Mouse (Mus musculus) heart, embryonic 12.5 days (tissue): ENCODE data around the gene Map4k3. TPM values are rescaled to one million over a fixed set of nuclear protein-coding genes. Genes with fewer than 3 reads are reported as not detected.

Source experiments
- ATAC-seq: fragments of 200-750 bp; cut with Nextera tagmentation; 2 replicates; pipeline ENCODE4 v1.8.0; 2017; ENCODE audit warnings: moderate TSS enrichment, moderate library complexity; ENCODE audit not compliant: insufficient number of reproducible peaks, low FRiP score
- H3K27ac ChIP-seq: fragments of 300-500 bp; sonication (generic); 2 replicates; pipeline ENCODE4 v1.5.1; 2016; ENCODE audit warnings: mild to moderate bottlenecking, moderate library complexity; ENCODE audit not compliant: poor library complexity, severe bottlenecking
- H3K27me3 ChIP-seq: fragments of 300-500 bp; sonication (generic); replicated peaks from 2 replicates; pipeline ENCODE4 v1.6.1; 2016; ENCODE audit warnings: mild to moderate bottlenecking, moderate library complexity
- H3K36me3 ChIP-seq: fragments of 300-500 bp; sonication (generic); 2 replicates; pipeline ENCODE4 v1.6.1; 2016; ENCODE audit warnings: mild to moderate bottlenecking, moderate library complexity
- H3K4me1 ChIP-seq: fragments of 300-500 bp; sonication (generic); replicated peaks from 2 replicates; pipeline ENCODE4 v1.6.1; 2016; ENCODE audit warnings: mild to moderate bottlenecking
- H3K4me2 ChIP-seq: fragments of 300-500 bp; sonication (generic); 2 replicates; pipeline ENCODE4 v1.6.1; 2016; ENCODE audit warnings: mild to moderate bottlenecking, moderate library complexity
- H3K4me3 ChIP-seq: fragments of 300-500 bp; sonication (generic); 2 replicates; pipeline ENCODE4 v1.5.1; 2016; ENCODE audit warnings: mild to moderate bottlenecking
- H3K9ac ChIP-seq: fragments of 300-500 bp; sonication (generic); 2 replicates; pipeline ENCODE4 v1.6.1; 2016; ENCODE audit warnings: mild to moderate bottlenecking, moderate library complexity
- H3K9me3 ChIP-seq: fragments of 300-500 bp; sonication (generic); replicated peaks from 2 replicates; pipeline ENCODE4 v1.6.1; 2016; ENCODE audit warnings: mild to moderate bottlenecking, moderate library complexity
- WGBS: fragments of 180-500 bp; shearing (Covaris S2); methylation state at CpG from one replicate; pipeline ENCODE4 v1.1.7; 2016; 5-methylcytosine and 5-hydroxymethylcytosine counted together
- polyA plus RNA-seq: library from polyadenylated mRNA; unstranded; fragments of >200 nt; fragmentation: Nextera tagmentation; extraction: Ambion mirVana; gene quantifications from 2 replicates; pipeline ENCODE4 v1.2.1, GENCODE M21; 2016

The Map4k3 gene
- polyA plus RNA-seq, 1 experiment from 2014 or later = 25.8 TPM

GRCm38 (mm10) chr17:80632354-80632753, 95.9 kb downstream of the Map4k3 start:
- Histone ChIP-seq H3K27ac (no peak overlapping the region), H3K9me3 (no peaks in the 10 kb centered on the region), H3K4me1 (no peaks in the 10 kb centered on the region), H3K4me2 (no peak overlapping the region), H3K4me3 (no peak overlapping the region), H3K36me3 (peaks cover 53% of the 10 kb centered on the region), H3K9ac (no peak overlapping the region), H3K27me3 (no peaks in the 10 kb centered on the region)
- 93% methylated on average over 4 of the region's 4 CpGs for WGBS
- ATAC-seq = no peak

GRCm38 (mm10) chr17:80631028-80631427, 97.3 kb downstream of the Map4k3 start:
- no peaks in the 10 kb centered on the region for H3K4me1 ChIP-seq
- no peak overlapping the region for H3K4me2 ChIP-seq
- H3K27me3 ChIP-seq = no peaks in the 10 kb centered on the region
- H3K4me3 ChIP-seq = no peak overlapping the region
- no peak for ATAC-seq
- 91% methylated on average over 3 of the region's 3 CpGs for WGBS
- no peak overlapping the region for H3K27ac ChIP-seq
- H3K36me3 ChIP-seq = peaks cover 53% of the 10 kb centered on the region
- no peaks in the 10 kb centered on the region for H3K9me3 ChIP-seq
- H3K9ac ChIP-seq = no peak overlapping the region

DNA sequence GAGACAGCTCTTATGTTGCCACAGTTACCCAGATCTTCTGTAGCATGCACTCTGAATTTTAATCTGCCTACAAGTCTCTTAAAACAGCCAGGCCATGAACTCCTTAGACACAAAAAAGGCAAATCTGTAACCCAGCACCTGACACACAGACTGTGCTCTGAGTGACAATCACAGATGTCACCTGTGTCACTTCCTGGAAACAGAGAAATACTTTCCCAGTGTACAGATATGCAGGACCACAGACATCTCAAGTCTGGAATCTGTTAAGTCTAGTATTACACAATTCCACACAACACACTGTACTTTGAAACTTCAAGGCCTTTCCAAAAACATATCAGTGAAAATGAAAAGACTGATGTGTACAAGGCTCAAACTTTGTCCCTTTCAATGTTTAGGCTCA, 103.3 kb downstream of the Map4k3 start:
- H3K4me3 ChIP-seq = no peak overlapping the region
- no peak for ATAC-seq
- peaks cover 5% of the 10 kb centered on the region; the same call in 1 of the 2 replicates for H3K4me1 ChIP-seq
- H3K4me2 ChIP-seq = no peak overlapping the region
- H3K27ac ChIP-seq = peak overlapping the region; percentile 15; the same call in 1 of the 2 replicates
- no peak overlapping the region for H3K9ac ChIP-seq
- peaks cover 16% of the 10 kb centered on the region for H3K36me3 ChIP-seq
- no peaks in the 10 kb centered on the region for H3K27me3 ChIP-seq
- no peaks in the 10 kb centered on the region for H3K9me3 ChIP-seq

DNA sequence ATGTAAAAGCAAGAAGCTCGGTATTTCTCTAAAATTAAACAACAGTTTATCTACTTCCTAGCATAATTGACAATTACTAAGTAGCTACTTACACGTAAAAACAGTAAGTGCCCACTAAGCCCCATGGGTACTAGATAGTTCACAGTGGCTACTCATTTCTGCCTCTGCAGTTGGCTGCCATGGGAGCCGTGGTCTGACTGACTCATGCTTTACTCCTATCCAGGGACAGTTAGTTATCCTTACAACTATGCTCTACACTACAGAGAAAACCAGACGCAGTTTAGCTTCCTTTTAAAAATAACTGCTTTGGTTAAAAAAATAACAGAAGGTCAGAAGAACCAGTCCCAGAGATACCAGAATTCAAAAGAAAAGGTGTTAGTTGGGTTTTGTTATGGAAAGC, 106.6 kb downstream of the Map4k3 start:
- Histone ChIP-seq H3K9ac (no peak overlapping the region), H3K27me3 (no peaks in the 10 kb centered on the region), H3K4me3 (no peak overlapping the region), H3K4me2 (no peak overlapping the region), H3K36me3 (peaks cover 26% of the 10 kb centered on the region), H3K4me1 (peaks cover 12% of the 10 kb centered on the region), H3K27ac (no peak overlapping the region), H3K9me3 (no peaks in the 10 kb centered on the region)
- WGBS = 66% methylated on average over 4 of the region's 4 CpGs
- no peak for ATAC-seq

DNA sequence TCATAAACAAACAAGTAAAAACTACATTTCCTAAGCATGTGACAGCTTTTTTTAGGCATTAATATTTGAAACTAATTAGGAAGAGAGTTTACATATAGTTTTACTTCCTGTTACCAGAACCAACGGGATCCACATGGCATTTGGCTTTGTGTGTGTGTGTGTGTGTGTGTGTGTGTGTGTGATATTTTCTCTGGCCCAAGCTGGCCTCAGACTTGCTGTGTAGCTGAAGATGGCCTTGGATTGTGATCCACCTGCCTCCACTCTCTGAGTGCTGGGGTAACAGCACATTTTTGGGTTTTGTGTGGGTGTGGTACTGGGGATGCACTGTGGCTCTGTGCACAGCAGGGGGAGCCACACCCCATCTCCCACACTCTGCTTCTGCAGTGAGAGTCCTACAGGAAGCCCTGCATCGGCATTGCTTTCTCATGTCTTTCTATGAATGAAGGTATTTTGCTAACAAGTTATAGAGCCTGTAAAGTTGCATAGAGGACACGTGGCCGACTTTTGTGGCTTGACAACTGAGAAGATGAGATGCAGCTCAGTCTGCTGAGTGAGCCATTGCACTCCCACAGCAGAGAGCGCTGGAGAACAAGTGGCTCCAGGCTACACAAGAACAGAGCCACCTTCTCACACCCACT, 107.4 kb downstream of the Map4k3 start:
- ATAC-seq = no peak

GRCm38 (mm10) chr17:80619556-80619955, 108.7 kb downstream of the Map4k3 start:
- H3K36me3 ChIP-seq = peaks cover 38% of the 10 kb centered on the region
- ATAC-seq = no peak
- peaks cover 7% of the 10 kb centered on the region for H3K4me1 ChIP-seq
- WGBS = 64% methylated on average over 13 of the region's 13 CpGs
- no peak overlapping the region for H3K4me2 ChIP-seq
- H3K27ac ChIP-seq = no peak overlapping the region
- H3K9me3 ChIP-seq = no peaks in the 10 kb centered on the region
- peak overlapping the region; percentile 3; the same call in 1 of the 2 replicates for H3K9ac ChIP-seq
- no peak overlapping the region for H3K4me3 ChIP-seq
- H3K27me3 ChIP-seq = no peaks in the 10 kb centered on the region

More for the DNA sequence above, 107.4 kb downstream of the Map4k3 start:
- H3K4me2 ChIP-seq = no peak overlapping the region
- no peak overlapping the region for H3K4me3 ChIP-seq
- no peaks in the 10 kb centered on the region for H3K9me3 ChIP-seq
- 55% methylated on average over 5 of the region's 5 CpGs for WGBS
- no peak overlapping the region for H3K27ac ChIP-seq
- H3K27me3 ChIP-seq = no peaks in the 10 kb centered on the region
- peaks cover 12% of the 10 kb centered on the region for H3K4me1 ChIP-seq
- H3K9ac ChIP-seq = no peak overlapping the region
- peaks cover 28% of the 10 kb centered on the region for H3K36me3 ChIP-seq

DNA sequence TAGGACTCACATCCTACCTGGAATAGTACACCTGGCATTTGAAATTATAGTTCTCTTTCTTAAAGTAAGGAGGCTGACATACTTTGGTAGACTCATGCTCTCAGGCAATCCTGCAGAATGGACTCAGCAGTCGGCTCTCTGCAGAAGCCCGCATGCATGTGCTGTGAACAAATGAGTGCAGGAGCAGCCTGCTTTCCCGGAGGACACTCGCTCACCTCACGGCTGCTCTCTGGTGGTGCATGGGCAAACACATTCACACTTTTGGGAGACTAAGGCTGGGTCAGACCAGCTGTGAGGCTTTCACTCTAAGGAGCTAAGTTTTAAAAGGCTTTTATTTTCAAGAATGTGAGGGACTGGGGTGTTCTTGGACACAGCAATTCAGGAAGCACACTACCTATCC, 109.4 kb downstream of the Map4k3 start:
- peaks cover 7% of the 10 kb centered on the region for H3K4me1 ChIP-seq
- H3K9ac ChIP-seq = no peak overlapping the region
- H3K9me3 ChIP-seq = no peaks in the 10 kb centered on the region
- H3K27me3 ChIP-seq = no peaks in the 10 kb centered on the region
- H3K4me3 ChIP-seq = no peak overlapping the region
- no peak overlapping the region for H3K4me2 ChIP-seq
- H3K27ac ChIP-seq = no peak overlapping the region
- 80% methylated on average over 5 of the region's 5 CpGs for WGBS
- peaks cover 42% of the 10 kb centered on the region for H3K36me3 ChIP-seq
- no peak for ATAC-seq

- Histone ChIP-seq H3K9ac (no peak overlapping the region), H3K27ac (no peak overlapping the region), H3K27me3 (no peaks in the 10 kb centered on the region), H3K4me1 (no peaks in the 10 kb centered on the region), H3K4me3 (no peak overlapping the region), H3K36me3 (peaks cover 81% of the 10 kb centered on the region), H3K9me3 (peaks cover 11% of the 10 kb centered on the region; the same call in 1 of the 2 replicates), H3K4me2 (no peak overlapping the region)
- ATAC-seq = no peak
- WGBS = 90% methylated on average over 6 of the region's 6 CpGs
These were observed 124.5 kb downstream of the Map4k3 start for GRCm38 (mm10) chr17:80603806-80604205.

GRCm38 (mm10) chr17:80603079-80603625, 125.1 kb downstream of the Map4k3 start:
- Histone ChIP-seq H3K9ac (no peak overlapping the region), H3K27me3 (no peaks in the 10 kb centered on the region), H3K9me3 (peaks cover 8% of the 10 kb centered on the region; the same call in 1 of the 2 replicates), H3K36me3 (peaks cover 74% of the 10 kb centered on the region), H3K27ac (no peak overlapping the region), H3K4me3 (no peak overlapping the region), H3K4me1 (no peaks in the 10 kb centered on the region), H3K4me2 (no peak overlapping the region)
- no peak for ATAC-seq
- WGBS = 87% methylated on average over 19 of the region's 19 CpGs

DNA sequence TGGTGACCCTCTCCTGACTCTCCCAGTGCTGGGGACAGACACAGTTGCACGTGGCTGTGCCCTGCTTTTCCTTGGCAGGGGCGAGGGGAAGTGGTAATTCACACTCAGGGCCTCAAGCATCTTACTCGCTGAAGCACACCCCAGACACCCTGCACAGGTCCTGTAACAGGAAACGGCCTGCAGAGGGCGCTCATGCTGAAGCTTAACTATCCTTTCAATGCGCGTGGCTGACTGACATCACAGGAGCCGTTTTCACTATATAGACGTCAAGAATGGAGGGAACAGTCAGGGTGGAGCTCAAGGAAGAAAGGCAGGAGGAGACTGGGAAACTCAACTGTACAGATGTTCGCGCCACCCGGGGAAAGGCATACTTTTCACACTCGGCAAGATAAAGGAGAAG, 126.9 kb downstream of the Map4k3 start:
- WGBS = 64% methylated on average over 13 of the region's 13 CpGs
- no peak overlapping the region for H3K27ac ChIP-seq
- ATAC-seq = no peak
- no peaks in the 10 kb centered on the region for H3K4me1 ChIP-seq
- H3K4me2 ChIP-seq = no peak overlapping the region
- H3K36me3 ChIP-seq = peaks cover 79% of the 10 kb centered on the region
- no peak overlapping the region for H3K4me3 ChIP-seq
- no peaks in the 10 kb centered on the region for H3K27me3 ChIP-seq
- H3K9ac ChIP-seq = no peak overlapping the region
- H3K9me3 ChIP-seq = peaks cover 8% of the 10 kb centered on the region; the same call in 1 of the 2 replicates

DNA sequence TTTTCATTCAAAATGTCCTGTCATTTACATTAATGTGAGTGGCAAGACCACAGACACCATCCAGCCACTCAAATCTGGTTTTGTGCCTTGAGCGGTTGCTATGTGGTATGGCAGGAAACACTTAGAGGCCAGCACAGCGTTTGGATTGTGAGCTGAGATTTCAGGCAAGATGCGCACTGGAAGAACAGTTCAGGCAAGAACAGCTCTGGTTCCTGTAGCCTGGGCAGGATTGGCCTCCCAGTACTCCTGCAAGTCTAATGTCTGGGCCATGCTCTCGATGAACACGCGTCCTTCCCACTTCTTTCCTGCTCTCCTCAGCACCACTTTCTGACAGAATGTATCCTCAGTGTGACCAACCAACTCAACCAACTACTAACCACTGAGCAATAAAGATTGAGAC, 145.2 kb downstream of the Map4k3 start:
- WGBS = 91% methylated on average over 6 of the region's 6 CpGs
- Histone ChIP-seq H3K9ac (no peak overlapping the region), H3K4me2 (no peak overlapping the region), H3K27ac (no peak overlapping the region), H3K4me3 (no peak overlapping the region), H3K36me3 (peaks cover 54% of the 10 kb centered on the region), H3K4me1 (no peaks in the 10 kb centered on the region), H3K27me3 (no peaks in the 10 kb centered on the region), H3K9me3 (no peaks in the 10 kb centered on the region)
- no peak for ATAC-seq

DNA sequence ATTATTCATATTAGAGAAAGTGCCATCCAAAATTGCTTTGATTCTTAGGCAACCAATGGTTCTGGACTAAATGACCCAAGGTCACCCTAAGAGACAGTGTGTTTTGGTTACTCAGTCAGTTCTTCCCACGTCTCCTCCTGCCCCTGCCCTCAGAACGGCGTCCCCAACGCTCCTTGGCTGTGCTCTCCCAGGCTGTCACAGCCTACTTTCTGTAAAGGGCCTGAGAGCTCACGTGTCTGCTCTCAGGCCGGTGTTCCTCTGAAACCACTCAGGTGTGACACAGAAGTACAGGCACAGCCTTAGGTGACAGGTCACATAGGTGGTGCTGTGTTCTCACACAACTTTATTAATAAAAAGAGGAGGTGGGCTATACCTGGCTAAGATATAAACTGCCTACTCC, 148.4 kb downstream of the Map4k3 start:
- Histone ChIP-seq H3K27me3 (no peaks in the 10 kb centered on the region), H3K4me3 (no peak overlapping the region), H3K27ac (no peak overlapping the region), H3K9me3 (no peaks in the 10 kb centered on the region), H3K4me2 (no peak overlapping the region), H3K9ac (no peak overlapping the region), H3K36me3 (peaks cover 32% of the 10 kb centered on the region), H3K4me1 (peaks cover 7% of the 10 kb centered on the region; the same call in 1 of the 2 replicates)
- ATAC-seq = no peak
- WGBS = 82% methylated on average over 6 of the region's 6 CpGs
